Mouse (Mus musculus): ENCODE measurements around the gene Pafah2. TPM values are rescaled to one million over a fixed set of nuclear protein-coding genes. Genes with fewer than 3 reads are reported as not detected.
A peak's percentile ranks its signal among the peaks of the same experiment; 100 is the strongest.

Pafah2 gene
- polyA plus RNA-seq, 1 experiment, result 96.9 TPM

GRCm38 (mm10) chr4:134447966-134448365, 51.8 kb downstream of the Pafah2 start:
- H3K27ac ChIP-seq (ENCODE audit: insufficient read depth, low read depth, low read length), result no peak overlapping the region
- H3K4me1 ChIP-seq (ENCODE audit: control insufficient read depth, insufficient read depth, low read length), result no peaks in the 10 kb centered on the region
- no peak overlapping the region for H3K4me3 ChIP-seq (ENCODE audit: insufficient read depth, low read depth, low read length)
- H3K27me3 ChIP-seq (replicated peaks; ENCODE audit: control insufficient read depth, insufficient read depth, low read length), result no peaks in the 10 kb centered on the region
- TF ChIP-seq POLR2A (IDR thresholded peaks at IDR 0.05; ENCODE audit: low read depth, low read length) (no peak), CTCF (conservative IDR thresholded peaks at IDR 0.05; ENCODE audit: insufficient read depth, insufficient read length, low read depth, low read length) (no peak)
- WGBS, result 49% methylated on average over 23 of the region's 23 CpGs
- H3K36me3 ChIP-seq (ENCODE audit: control insufficient read depth, insufficient read depth, low read length), result no peaks in the 10 kb centered on the region
- DNase-seq, result no peak

- H3K36me3 ChIP-seq (ENCODE audit: control insufficient read depth, insufficient read depth, low read length), result no peaks in the 10 kb centered on the region
- DNase-seq, result peak; percentile 30
- no peaks in the 10 kb centered on the region for H3K4me1 ChIP-seq (ENCODE audit: control insufficient read depth, insufficient read depth, low read length)
- 51% methylated on average over 13 of the region's 13 CpGs for WGBS
- no peak overlapping the region for H3K27ac ChIP-seq (ENCODE audit: insufficient read depth, low read depth, low read length)
- no peaks in the 10 kb centered on the region for H3K27me3 ChIP-seq (replicated peaks; ENCODE audit: control insufficient read depth, insufficient read depth, low read length)
- H3K4me3 ChIP-seq (ENCODE audit: insufficient read depth, low read depth, low read length), result no peak overlapping the region
- TF ChIP-seq POLR2A (IDR thresholded peaks at IDR 0.05; ENCODE audit: low read depth, low read length) (no peak), CTCF (conservative IDR thresholded peaks at IDR 0.05; ENCODE audit: insufficient read depth, insufficient read length, low read depth, low read length) (no peak)
Measured at GRCm38 (mm10) chr4:134449595-134450391, 53.7 kb downstream of the Pafah2 start.

GRCm38 (mm10) chr4:134450392-134451195, 54.5 kb downstream of the Pafah2 start:
- H3K36me3 ChIP-seq (ENCODE audit: control insufficient read depth, insufficient read depth, low read length), result no peaks in the 10 kb centered on the region
- peak; percentile 77 for DNase-seq
- H3K4me1 ChIP-seq (ENCODE audit: control insufficient read depth, insufficient read depth, low read length), result peaks cover 4% of the 10 kb centered on the region; the same call in 1 of the 2 replicates
- TF ChIP-seq POLR2A (IDR thresholded peaks at IDR 0.05; ENCODE audit: low read depth, low read length) (no peak), CTCF (conservative IDR thresholded peaks at IDR 0.05; ENCODE audit: insufficient read depth, insufficient read length, low read depth, low read length) (no peak)
- H3K27me3 ChIP-seq (replicated peaks; ENCODE audit: control insufficient read depth, insufficient read depth, low read length), result no peaks in the 10 kb centered on the region
- no peak overlapping the region for H3K27ac ChIP-seq (ENCODE audit: insufficient read depth, low read depth, low read length)
- no peak overlapping the region for H3K4me3 ChIP-seq (ENCODE audit: insufficient read depth, low read depth, low read length)
- 39% methylated on average over 20 of the region's 20 CpGs for WGBS

GRCm38 (mm10) chr4:134451484-134451883, 55.4 kb downstream of the Pafah2 start:
- no peaks in the 10 kb centered on the region for H3K27me3 ChIP-seq (replicated peaks; ENCODE audit: control insufficient read depth, insufficient read depth, low read length)
- WGBS, result 72% methylated on average over 9 of the region's 9 CpGs
- no peaks in the 10 kb centered on the region for H3K36me3 ChIP-seq (ENCODE audit: control insufficient read depth, insufficient read depth, low read length)
- peaks cover 11% of the 10 kb centered on the region for H3K4me1 ChIP-seq (ENCODE audit: control insufficient read depth, insufficient read depth, low read length)
- TF ChIP-seq POLR2A (IDR thresholded peaks at IDR 0.05; ENCODE audit: low read depth, low read length) (no peak), CTCF (conservative IDR thresholded peaks at IDR 0.05; ENCODE audit: insufficient read depth, insufficient read length, low read depth, low read length) (no peak)
- H3K4me3 ChIP-seq (ENCODE audit: insufficient read depth, low read depth, low read length), result no peak overlapping the region
- no peak for DNase-seq
- H3K27ac ChIP-seq (ENCODE audit: insufficient read depth, low read depth, low read length), result no peak overlapping the region

- Histone ChIP-seq H3K27me3 (replicated peaks; ENCODE audit: control insufficient read depth, insufficient read depth, low read length) (no peaks in the 10 kb centered on the region), H3K27ac (ENCODE audit: insufficient read depth, low read depth, low read length) (no peak overlapping the region), H3K4me1 (ENCODE audit: control insufficient read depth, insufficient read depth, low read length) (peaks cover 11% of the 10 kb centered on the region), H3K4me3 (ENCODE audit: insufficient read depth, low read depth, low read length) (no peak overlapping the region), H3K36me3 (ENCODE audit: control insufficient read depth, insufficient read depth, low read length) (no peaks in the 10 kb centered on the region)
- 63% methylated on average over 34 of the region's 34 CpGs for WGBS
- TF ChIP-seq CTCF (conservative IDR thresholded peaks at IDR 0.05; ENCODE audit: insufficient read depth, insufficient read length, low read depth, low read length) (no peak), POLR2A (IDR thresholded peaks at IDR 0.05; ENCODE audit: low read depth, low read length) (no peak)
- DNase-seq, result peak; percentile 67
Measured at GRCm38 (mm10) chr4:134453619-134454400, 57.7 kb downstream of the Pafah2 start.

- H3K4me1 ChIP-seq (ENCODE audit: control insufficient read depth, insufficient read depth, low read length), result peaks cover 11% of the 10 kb centered on the region
- TF ChIP-seq CTCF (conservative IDR thresholded peaks at IDR 0.05; ENCODE audit: insufficient read depth, insufficient read length, low read depth, low read length) (no peak), POLR2A (IDR thresholded peaks at IDR 0.05; ENCODE audit: low read depth, low read length) (no peak)
- H3K4me3 ChIP-seq (ENCODE audit: insufficient read depth, low read depth, low read length), result no peak overlapping the region
- H3K27me3 ChIP-seq (replicated peaks; ENCODE audit: control insufficient read depth, insufficient read depth, low read length), result no peaks in the 10 kb centered on the region
- DNase-seq, result peak; percentile 75
- 28% methylated on average over 6 of the region's 6 CpGs for WGBS
- H3K36me3 ChIP-seq (ENCODE audit: control insufficient read depth, insufficient read depth, low read length), result no peaks in the 10 kb centered on the region
- H3K27ac ChIP-seq (ENCODE audit: insufficient read depth, low read depth, low read length), result peak overlapping the region; percentile 98
Measured at GRCm38 (mm10) chr4:134455310-134455709, 59.2 kb downstream of the Pafah2 start.

Measured in kidney, adult 2 months (tissue).